Mouse (Mus musculus) liver, adult 2 months (tissue): ENCODE data around the gene Plekha4. TPM values are rescaled to one million over a fixed set of nuclear protein-coding genes. Genes with fewer than 3 reads are reported as not detected.
"Not testable (repeated sequence)": the region's sequence is repeated elsewhere in the genome, so short reads cannot be mapped to it uniquely, and the experiment has no call there.

Experiments used
- DNase-seq: peaks from one replicate; pipeline ENCODE4 v3.0.0-alpha.2; 2011; ENCODE audit warnings: low read depth, low spot score; ENCODE audit errors: extremely low read depth
- H3K27ac ChIP-seq: fragments of 200-500 bp; replicated peaks from 2 replicates; pipeline ENCODE4 v1.5.1; 2012; ENCODE audit warnings: low read depth, mild to moderate bottlenecking, control low read depth, inconsistent platforms, low read length; ENCODE audit not compliant: insufficient read depth
- H3K27me3 ChIP-seq: fragments of 200-500 bp; 2 replicates; pipeline ENCODE4 v1.6.1; 2012; ENCODE audit warnings: mild to moderate bottlenecking, moderate library complexity, low read length, inconsistent platforms; ENCODE audit not compliant: control insufficient read depth, insufficient read depth
- H3K36me3 ChIP-seq: fragments of 200-500 bp; 2 replicates; pipeline ENCODE4 v1.6.1; 2012; ENCODE audit warnings: low read length, inconsistent platforms; ENCODE audit not compliant: control insufficient read depth, insufficient read depth
- H3K4me1 ChIP-seq: fragments of 200-500 bp; 2 replicates; pipeline ENCODE4 v1.6.1; 2011; ENCODE audit warnings: low read length; ENCODE audit not compliant: control insufficient read depth, insufficient read depth
- H3K4me3 ChIP-seq: fragments of 200-500 bp; 2 replicates; pipeline ENCODE4 v1.5.1; 2011; ENCODE audit warnings: low read depth, mild to moderate bottlenecking, control low read depth, low read length, moderate library complexity; ENCODE audit not compliant: insufficient read depth
- H3K79me2 ChIP-seq: fragments of 200-500 bp; 2 replicates; pipeline ENCODE4 v1.6.1; 2012; ENCODE audit warnings: inconsistent platforms, mild to moderate bottlenecking, low read length, moderate library complexity; ENCODE audit not compliant: control insufficient read depth, insufficient read depth
- H3K9ac ChIP-seq: fragments of 200-500 bp; 2 replicates; pipeline ENCODE4 v1.6.1; 2012; ENCODE audit warnings: low read depth, mild to moderate bottlenecking, control low read depth, inconsistent platforms, low read length
- CTCF ChIP-seq: fragments of 200-500 bp; IDR thresholded peaks from 2 replicates; pipeline ENCODE4 v1.5.1; 2011; ENCODE audit warnings: low read depth, low read length, control low read depth
- POLR2A ChIP-seq: fragments of 200-500 bp; IDR thresholded peaks from 2 replicates; pipeline ENCODE4 v1.6.1; 2011; ENCODE audit warnings: low read length, control low read depth; ENCODE audit not compliant: insufficient read depth; ENCODE audit errors: extremely low read depth
- WGBS: fragments of 180-500 bp; shearing (Covaris S2); methylation state at CpG from one replicate; pipeline ENCODE4 v1.1.7; 2018; 5-methylcytosine and 5-hydroxymethylcytosine counted together
- polyA plus RNA-seq: library from polyadenylated mRNA; depleted of rRNA; stranded (reverse); fragments of >200 nt; gene quantifications from 2 replicates; pipeline ENCODE4 v1.2.3, GENCODE M21; 2012
- total RNA-seq: library from RNA; depleted of rRNA; stranded (reverse); fragments of >200 nt; gene quantifications from 2 replicates; pipeline ENCODE4 v1.2.3, GENCODE M21; 2014

Gene Plekha4
- total and polyA plus RNA-seq, 2 experiments: 0.55 to 1.8 TPM

DNA sequence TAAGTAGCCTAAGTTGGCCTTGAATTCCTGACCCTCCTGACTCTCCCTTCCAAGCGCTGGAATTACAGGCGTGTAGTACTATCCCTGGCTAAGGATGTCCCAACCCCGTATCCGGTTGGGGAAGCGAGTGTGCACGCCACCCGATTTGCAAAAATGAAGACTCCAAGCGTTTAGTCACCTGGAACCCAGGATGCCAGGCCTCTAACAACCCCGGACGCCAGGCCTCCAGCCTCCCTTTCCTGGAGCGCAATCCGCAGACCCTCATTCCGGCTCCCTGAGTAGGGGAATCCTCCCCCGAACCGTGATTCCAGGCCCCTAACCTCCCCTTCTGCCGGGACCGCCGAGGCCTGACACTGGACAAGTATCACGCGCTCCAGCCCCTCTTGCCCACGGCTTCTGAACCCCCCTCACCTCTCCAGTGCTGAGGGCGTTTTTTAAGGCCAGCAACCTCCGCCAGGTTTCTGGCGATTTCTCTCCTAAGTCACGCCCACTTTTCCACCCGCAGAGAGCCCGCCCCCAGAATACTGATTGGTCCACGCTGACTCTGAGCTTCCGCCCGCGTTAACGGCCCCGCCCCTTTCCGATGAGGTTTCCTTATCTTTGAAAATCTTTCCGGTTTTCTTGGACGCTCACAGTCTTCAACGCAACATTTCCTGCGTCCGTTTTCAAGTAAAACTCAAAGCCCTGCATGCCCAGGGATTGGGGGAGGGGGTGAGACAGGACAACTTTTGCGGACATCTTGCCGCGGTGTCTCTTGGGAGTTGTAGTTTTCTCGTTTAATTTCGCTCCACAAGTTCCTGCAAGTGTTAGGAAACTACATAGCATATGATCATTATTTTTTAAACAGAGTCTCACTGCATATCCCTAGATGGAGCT is 16.0 kb upstream of the Plekha4 start, which contains the start of gene Nucb1:
Nucb1 (minus strand) TSS at position 495 of the 876 bp plus-strand sequence.
- DNase-seq: peak; percentile 85
- Histone ChIP-seq H3K79me2 (peaks cover 8% of the 10 kb centered on the region; the same call in 1 of the 2 replicates), H3K27me3 (no peaks in the 10 kb centered on the region), H3K4me1 (peaks cover 13% of the 10 kb centered on the region), H3K36me3 (no peaks in the 10 kb centered on the region), H3K27ac (peak within 1 kb of the TSS; percentile 84), H3K9ac (peak within 1 kb of the TSS; percentile 80), H3K4me3 (peak within 1 kb of the TSS; percentile 76)
- TF ChIP-seq POLR2A (peak; percentile 64; the same call in 1 of the 2 replicates), CTCF (no peak)
- WGBS: under 1% methylated on average over 44 of the region's 44 CpGs

DNA sequence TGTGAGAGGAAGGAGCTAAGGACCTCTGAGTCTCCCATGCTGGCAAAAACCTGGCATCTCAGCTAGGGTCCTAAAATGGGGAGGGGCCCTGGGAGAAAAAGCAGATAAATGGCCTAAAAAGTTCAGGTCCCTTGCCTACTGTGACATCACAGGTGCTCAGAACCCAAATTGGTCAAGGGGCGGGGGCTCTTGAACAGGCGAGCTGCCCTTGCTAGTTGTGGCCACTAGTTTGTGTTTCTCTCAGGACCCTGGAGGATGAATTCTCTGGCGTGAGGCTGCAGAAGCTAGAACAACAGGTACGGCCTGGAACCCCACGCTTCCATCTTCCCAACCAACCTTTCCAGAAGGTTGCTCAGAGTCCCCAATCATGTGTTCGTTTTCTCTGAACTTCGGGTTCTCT is 11.7 kb upstream of the Plekha4 start:
- Histone ChIP-seq H3K79me2 (no peaks in the 10 kb centered on the region; the same call in 1 of the 2 replicates), H3K36me3 (no peaks in the 10 kb centered on the region), H3K4me1 (peaks cover 2% of the 10 kb centered on the region; the same call in 1 of the 2 replicates), H3K27ac (no peak overlapping the region), H3K9ac (no peak overlapping the region), H3K4me3 (no peak overlapping the region), H3K27me3 (no peaks in the 10 kb centered on the region)
- no peak for TF ChIP-seq POLR2A
- TF ChIP-seq CTCF: no peak
- 95% methylated on average over 7 of the region's 7 CpGs for WGBS
- no peak for DNase-seq

DNA sequence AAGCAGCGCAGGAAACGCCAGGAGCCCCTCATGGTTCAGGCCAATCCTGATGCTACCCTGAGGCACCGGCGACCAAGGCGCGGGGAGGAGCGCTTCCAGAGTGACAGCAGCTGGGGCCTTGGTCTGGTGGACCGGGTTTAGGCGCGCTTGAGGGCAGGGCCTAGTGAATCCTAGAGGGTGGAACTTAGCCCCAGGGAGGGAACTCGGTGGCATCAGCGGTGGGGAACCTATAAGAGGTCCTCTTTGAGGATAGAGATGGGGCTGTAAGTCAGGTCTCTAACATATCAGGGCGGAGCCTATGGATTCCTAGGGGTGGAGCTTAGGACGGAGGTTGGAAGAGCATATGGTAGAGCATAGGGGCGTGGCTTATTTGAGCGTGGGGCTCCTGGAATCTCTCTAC is 10.7 kb upstream of the Plekha4 start:
- Histone ChIP-seq H3K27ac (no peak overlapping the region), H3K79me2 (no peaks in the 10 kb centered on the region), H3K36me3 (no peaks in the 10 kb centered on the region), H3K4me3 (no peak overlapping the region), H3K4me1 (no peaks in the 10 kb centered on the region), H3K27me3 (no peaks in the 10 kb centered on the region), H3K9ac (no peak overlapping the region)
- no peak for TF ChIP-seq CTCF
- TF ChIP-seq POLR2A: no peak
- no peak for DNase-seq
- WGBS: 61% methylated on average over 16 of the region's 16 CpGs

DNA sequence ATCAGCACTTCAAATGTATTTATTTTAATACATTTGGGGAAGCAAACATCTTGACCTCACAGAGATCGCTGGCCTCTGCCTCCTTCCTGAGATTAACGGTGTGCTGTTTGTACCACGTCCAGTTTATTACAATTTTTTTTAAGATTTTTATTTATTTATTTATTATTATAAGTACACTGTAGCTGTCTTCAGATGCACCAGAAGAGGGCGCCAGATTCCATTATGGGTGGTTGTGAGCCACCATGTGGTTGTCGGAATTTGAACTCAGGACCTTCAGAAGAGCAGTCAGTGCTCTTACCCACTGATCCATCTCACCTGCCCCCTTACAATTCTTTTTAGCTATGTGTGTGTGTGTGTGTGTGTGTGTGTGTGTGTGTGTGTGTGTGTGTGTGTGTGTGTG is 9.3 kb upstream of the Plekha4 start:
- not testable (repeated sequence) for H3K9ac ChIP-seq, DNase-seq, H3K27ac ChIP-seq, H3K4me1 ChIP-seq, H3K36me3 ChIP-seq, H3K4me3 ChIP-seq, H3K79me2 ChIP-seq, H3K27me3 ChIP-seq
- 68% methylated on average over 5 of the region's 5 CpGs for WGBS

DNA sequence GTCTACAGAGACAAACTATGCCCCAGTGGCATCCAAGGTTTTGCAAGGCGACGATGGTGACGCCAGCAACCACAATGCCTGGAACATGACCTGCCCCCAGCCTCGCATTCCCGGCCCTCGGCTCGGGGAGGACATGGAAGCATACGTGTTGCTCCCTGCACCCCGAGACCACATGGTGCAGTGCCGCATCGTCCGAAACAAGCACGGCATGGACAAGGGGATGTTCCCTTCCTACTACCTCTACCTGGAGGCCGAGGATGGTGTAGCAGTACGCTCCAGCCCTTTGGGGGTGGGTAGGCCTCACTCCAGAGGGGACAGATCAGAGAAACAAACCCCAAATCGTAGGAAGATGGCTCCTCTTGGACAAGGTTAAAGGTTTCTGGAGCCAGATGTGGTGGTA is 7.5 kb upstream of the Plekha4 start:
- WGBS: 95% methylated on average over 16 of the region's 16 CpGs
- Histone ChIP-seq H3K27ac (no peak overlapping the region), H3K27me3 (no peaks in the 10 kb centered on the region), H3K4me3 (no peak overlapping the region), H3K4me1 (peaks cover 4% of the 10 kb centered on the region; the same call in 1 of the 2 replicates), H3K79me2 (no peaks in the 10 kb centered on the region), H3K36me3 (peaks cover 3% of the 10 kb centered on the region; the same call in 1 of the 2 replicates), H3K9ac (no peak overlapping the region)
- TF ChIP-seq POLR2A: no peak
- no peak for TF ChIP-seq CTCF
- DNase-seq: no peak
